ENCODE assay signal across 22 mouse cellular contexts in genomic region chr10:62894447-62894846, GRCm38 (mm10).
"Had no signal": no experiment of that assay in that cellular context is flagged by ENCODE, and none has a peak within 500 bp of the region (broad histone marks: within the 10 kb centered on the region; RNA-seq: fewer than 3 reads in every experiment).

No protein-coding gene starts in this region.

- H3K27me3 ChIP-seq: heart, embryonic 13.5 days; heart, embryonic 15.5 days; hindbrain, embryonic 13.5 days; hindbrain, embryonic 15.5 days; kidney, embryonic 15.5 days; limb, embryonic 13.5 days; limb, embryonic 15.5 days had no signal

- H3K36me3 ChIP-seq: heart, embryonic 13.5 days; heart, embryonic 15.5 days; hindbrain, embryonic 13.5 days; hindbrain, embryonic 15.5 days; kidney, embryonic 15.5 days; limb, embryonic 13.5 days; limb, embryonic 15.5 days; liver, embryonic 12.5 days had no signal

- H3K4me1 ChIP-seq: heart, embryonic 13.5 days; heart, embryonic 15.5 days; hindbrain, embryonic 13.5 days; hindbrain, embryonic 15.5 days; kidney, embryonic 15.5 days; limb, embryonic 13.5 days; limb, embryonic 15.5 days; liver, embryonic 12.5 days had no signal

- DNase-seq: gastrocnemius, adult 2 months; gastrocnemius, postnatal 10 days; gastrocnemius, postnatal 25 days; heart, adult 11 months; heart, adult 2 months; heart, postnatal 14 days; heart, postnatal 36 days; kidney, adult 11 months; kidney, adult 2 months; kidney, adult 9 months; kidney, postnatal 14 days; kidney, postnatal 4 days had no signal

- H3K4me3 ChIP-seq: gastrocnemius, adult 2 months; heart, adult 2 months; heart, embryonic 13.5 days; heart, embryonic 15.5 days; hindbrain, embryonic 13.5 days; hindbrain, embryonic 15.5 days; kidney, embryonic 15.5 days; layer of hippocampus, adult 2 months; left cerebral cortex, adult 2 months; limb, embryonic 13.5 days; limb, embryonic 15.5 days; liver, embryonic 12.5 days had no signal

- H3K9me3 ChIP-seq: heart, embryonic 13.5 days; heart, embryonic 15.5 days; hindbrain, embryonic 13.5 days; hindbrain, embryonic 15.5 days; kidney, embryonic 15.5 days; limb, embryonic 13.5 days; limb, embryonic 15.5 days; liver, embryonic 12.5 days had no signal
